Mouse (Mus musculus): ENCODE measurements around the gene Map1b. TPM values are rescaled to one million over a fixed set of nuclear protein-coding genes. Genes with fewer than 3 reads are reported as not detected.

The Map1b gene
- 81.3 and 83.2 TPM in 2 replicates for total RNA-seq (2021)
- long read RNA-seq, experiment 1, result 0 reads
- long read RNA-seq, experiment 2, partial matches to known transcripts, result 2 of 4 reads
- long read RNA-seq, experiment 2, other reads (novel, unspliced or antisense), result 2 of 4 reads

- peak; percentile 81 for DNase-seq
Measured at GRCm38 (mm10) chr13:99516448-99516881, at the start of gene Map1b. Gene Map1b (minus strand): TSS chr13:99516540.

- peak; percentile 66 for DNase-seq
Measured at GRCm38 (mm10) chr13:99564346-99564745, 48.0 kb upstream of the Map1b start.

DNA sequence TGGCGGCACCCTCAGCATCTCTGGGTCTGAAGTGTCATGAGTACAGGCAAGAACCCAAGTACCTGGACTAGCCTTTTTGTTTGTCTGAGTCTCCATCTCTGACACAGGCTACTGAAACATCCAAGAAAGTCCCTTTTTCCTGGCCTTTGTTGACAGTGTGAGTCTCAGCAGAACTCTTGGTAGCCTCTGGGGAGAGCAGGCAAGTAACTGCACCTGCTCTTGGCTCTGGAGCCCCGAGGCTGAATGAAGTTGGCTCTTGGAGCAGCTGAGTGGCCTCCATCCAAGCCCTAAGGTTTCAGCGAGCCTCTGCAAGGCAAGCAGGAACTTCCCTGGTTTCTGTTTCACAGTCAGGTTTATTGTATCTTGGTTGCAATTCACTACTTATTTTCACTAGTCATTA is 46.7 kb upstream of the Map1b start:
- DNase-seq, result no peak

GRCm38 (mm10) chr13:99561843-99562550 is 45.7 kb upstream of the Map1b start:
- no peak for DNase-seq

- DNase-seq, result no peak
Measured at GRCm38 (mm10) chr13:99560674-99561639, 44.6 kb upstream of the Map1b start.

DNA sequence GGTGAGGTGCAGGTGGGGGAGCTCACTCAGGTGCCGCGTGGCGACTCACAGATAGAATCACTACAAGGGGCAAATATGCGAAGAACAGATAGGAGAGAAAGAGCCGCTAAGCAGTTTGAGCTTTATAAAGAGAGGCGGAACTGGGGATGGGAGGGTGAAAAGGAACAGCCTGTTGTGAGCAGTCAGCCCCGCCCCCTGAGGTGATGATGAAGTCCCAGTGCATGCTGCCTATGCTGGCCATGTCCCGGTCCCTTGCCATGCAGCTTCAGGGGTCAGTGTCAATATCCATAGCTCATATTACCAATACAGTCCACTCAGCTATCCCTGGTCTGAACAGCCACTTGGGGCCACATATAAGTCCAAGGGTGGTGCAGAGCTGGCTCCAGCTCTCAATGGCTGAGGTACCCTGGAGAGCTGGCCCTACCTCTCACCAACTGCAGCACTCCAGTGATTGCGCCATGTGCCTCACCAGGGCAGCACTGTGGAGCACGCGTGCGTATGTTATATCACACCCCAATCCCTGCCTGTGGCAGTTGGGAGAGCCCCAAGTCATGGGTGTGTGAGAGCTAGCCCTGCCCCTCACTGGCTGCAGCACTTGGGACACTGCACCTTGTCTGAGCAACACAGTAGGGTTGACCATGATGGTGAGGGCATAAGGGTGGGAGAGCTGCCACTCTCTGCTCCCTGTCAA is 42.0 kb upstream of the Map1b start:
- DNase-seq, result no peak

GRCm38 (mm10) chr13:99557813-99558212 is 41.5 kb upstream of the Map1b start:
- no peak for DNase-seq

DNA sequence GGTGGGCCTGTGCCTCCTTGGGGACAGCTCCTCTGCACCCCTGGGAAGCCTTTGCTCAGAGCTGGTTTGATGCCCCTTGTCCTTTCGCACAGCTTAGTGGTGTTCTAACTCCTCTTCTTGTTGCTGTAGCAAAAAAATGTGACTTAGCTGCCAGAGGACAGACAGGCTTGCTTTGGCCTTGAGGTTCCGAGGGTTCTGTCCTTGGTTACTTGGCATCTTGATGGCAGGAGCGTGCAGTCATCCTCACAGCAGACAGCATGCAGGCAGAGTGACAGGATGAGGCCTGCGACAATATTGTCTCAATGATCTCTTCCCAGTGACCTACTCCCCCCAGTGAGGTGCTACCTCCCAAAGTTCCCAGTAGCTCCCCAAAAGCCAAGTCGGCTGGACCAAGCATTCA is 41.0 kb upstream of the Map1b start:
- peak; percentile 69 for DNase-seq

GRCm38 (mm10) chr13:99554960-99555359 is 38.6 kb upstream of the Map1b start:
- DNase-seq, result no peak

DNA sequence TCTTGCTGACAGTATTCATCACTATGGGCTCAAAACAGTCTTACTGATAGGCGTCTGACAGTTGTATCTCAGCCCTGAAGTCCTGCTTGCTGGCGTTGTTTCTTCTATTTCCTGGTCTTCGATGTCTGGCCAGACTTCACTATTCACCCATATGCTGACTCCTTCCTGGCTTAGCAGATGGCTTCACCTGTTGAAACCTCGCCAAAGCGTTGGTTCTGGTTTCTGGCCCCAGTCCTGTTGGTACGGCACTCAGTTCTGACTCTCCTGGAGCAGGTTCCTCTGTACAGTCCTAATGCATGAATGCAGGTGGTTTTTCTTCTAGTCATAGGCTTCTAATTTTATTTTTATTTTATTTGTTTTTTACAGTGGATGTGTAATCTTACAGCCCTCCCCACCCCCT is 38.1 kb upstream of the Map1b start:
- no peak for DNase-seq

GRCm38 (mm10) chr13:99552381-99552780 is 36.0 kb upstream of the Map1b start:
- no peak for DNase-seq

DNA sequence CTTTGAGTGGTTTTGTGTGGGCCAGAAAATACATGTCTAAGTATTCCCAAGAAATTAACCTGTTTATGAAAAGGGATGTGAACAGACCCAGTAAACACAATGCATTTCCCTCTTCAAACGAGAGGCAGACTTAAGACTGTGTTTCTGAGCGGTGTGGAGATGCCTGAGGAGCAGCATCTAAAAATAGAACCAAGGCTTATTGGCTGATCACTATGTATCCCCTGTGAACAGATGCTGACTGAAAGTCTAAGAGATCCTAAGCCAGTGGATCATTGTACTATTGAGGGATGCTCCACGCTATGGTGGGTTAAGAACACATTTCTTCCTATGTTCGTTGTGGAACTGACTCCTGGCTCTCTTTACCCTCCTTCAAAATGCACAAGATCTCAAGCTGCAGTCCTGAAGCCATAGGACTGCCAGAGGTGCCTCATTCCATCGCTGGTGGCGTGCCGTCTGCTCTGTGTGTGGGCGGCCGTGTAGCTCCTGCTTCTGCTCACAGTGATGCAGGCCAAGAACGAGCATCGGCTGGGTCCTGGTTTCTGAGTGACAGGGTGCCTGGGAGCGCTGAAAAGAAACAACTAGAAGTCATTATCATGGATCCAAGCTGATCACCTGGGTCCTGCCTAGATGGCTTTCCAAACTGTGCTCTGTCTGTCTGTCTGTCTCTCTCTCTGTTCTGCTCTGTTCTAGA is 34.5 kb upstream of the Map1b start:
- no peak for DNase-seq

DNA sequence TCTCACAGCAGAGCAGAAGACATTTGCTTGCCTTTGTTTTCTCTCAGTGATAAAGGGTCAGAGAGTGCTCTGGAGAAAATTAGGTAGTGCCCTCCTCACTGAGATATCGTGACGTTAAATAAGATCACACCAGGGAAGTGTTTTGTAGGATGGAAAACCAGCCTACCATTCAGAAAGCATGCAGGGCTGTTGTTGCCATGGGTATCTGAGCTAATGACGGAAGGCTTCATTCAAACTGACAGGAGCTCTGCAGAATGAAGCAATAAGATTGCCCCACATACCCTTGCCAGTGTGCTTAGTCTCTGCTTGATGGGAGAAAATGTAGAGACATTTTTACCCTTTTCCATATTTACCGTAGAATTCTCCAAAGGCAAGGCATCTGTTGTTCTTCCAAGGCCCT is 33.7 kb upstream of the Map1b start:
- DNase-seq, result no peak

DNA sequence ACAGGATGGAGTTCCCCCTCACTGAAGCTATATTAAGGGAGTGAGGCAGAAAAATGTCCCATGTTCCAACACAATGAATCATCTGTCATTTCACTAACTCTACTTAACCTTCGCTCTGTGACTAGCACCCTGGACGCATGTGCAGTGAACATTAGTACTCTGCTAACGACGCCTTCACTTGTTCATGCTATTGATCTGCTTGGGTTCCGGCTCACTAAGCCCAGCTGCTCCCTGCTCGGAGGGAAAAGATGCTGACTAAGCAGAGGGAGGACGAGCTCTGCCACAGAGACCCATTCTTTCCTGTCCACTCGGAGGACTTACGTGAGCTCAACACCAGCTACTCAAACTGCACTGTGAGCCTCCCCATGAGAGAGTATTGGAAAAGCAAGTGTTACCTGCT is 33.2 kb upstream of the Map1b start:
- DNase-seq, result peak; percentile 17

DNA sequence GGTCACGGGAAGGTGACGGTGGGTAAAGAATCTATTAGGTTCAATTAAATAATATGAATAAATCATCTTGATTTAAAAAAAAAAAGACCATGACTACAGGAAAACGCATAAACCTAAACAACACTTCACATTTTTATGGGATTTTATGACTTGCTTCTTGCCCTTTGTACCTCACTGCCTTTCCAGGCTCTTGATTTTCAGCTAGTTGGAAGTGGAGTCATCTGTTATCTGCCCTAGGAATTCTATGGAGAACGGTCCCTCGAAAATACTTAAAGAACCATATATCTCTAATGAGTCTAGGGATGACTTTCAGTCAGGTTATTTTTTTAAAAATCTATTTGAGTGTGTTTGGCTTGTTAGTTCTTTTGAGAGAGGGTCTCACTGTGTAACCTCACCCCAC is 30.5 kb upstream of the Map1b start:
- no peak for DNase-seq

DNA sequence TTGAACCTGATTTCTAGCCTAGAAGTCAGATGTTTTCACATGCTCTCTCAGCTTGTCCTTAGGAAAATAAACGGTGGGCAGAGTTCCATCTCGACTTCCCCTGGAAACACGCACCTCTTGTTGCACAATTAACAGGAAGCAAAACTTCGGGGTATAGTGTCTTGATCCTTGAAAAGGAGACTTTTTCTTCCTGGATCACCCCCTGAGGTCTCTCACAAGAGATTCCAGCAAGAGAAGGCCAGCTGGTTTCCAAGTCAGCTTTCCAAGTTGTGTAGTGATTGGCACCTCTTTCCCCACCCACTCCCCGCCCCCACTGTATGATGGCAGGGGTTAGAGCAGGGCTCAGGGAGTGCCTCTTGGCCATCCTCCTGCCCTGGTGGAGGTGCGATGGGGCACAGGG is 28.9 kb upstream of the Map1b start:
- DNase-seq, result no peak

- DNase-seq, result no peak
Measured at GRCm38 (mm10) chr13:99541429-99542267, 25.3 kb upstream of the Map1b start.

- no peak for DNase-seq
Measured at GRCm38 (mm10) chr13:99539288-99539687, 22.9 kb upstream of the Map1b start.

GRCm38 (mm10) chr13:99538851-99539250 is 22.5 kb upstream of the Map1b start:
- no peak for DNase-seq

DNA sequence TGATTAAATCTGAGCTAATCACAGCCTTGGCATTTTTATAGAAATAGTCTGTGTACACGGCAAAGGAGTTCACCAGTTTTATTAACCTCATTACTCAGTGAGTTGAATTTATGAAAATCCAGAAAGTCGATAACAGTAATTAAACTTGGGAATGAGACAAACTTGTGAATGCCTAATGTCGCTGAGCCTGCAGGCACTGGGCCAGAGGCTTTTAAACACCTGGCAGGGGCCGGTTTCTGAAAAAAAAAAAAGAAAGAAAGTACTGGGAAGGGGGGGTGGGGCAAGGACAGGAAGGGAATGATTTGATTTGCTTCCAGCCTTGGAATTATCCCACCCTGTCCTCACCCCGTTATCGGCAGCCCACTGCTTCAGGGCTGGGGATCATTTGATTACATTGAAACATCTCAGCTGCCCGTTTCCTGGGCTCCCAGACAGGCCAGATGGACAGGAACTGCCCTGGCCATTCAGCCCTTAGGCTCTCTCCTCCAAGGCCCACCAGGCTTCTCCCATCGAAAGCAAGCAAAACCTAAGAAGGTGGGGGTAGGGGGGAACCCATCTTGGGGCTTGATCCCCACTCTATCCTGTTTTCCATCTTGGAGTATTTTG is 21.7 kb upstream of the Map1b start:
- DNase-seq, result no peak

Measured in adrenal gland, postnatal 14 days (tissue).